Mouse (Mus musculus): ENCODE measurements around the gene Uqcrc1.

The Uqcrc1 gene

DNA sequence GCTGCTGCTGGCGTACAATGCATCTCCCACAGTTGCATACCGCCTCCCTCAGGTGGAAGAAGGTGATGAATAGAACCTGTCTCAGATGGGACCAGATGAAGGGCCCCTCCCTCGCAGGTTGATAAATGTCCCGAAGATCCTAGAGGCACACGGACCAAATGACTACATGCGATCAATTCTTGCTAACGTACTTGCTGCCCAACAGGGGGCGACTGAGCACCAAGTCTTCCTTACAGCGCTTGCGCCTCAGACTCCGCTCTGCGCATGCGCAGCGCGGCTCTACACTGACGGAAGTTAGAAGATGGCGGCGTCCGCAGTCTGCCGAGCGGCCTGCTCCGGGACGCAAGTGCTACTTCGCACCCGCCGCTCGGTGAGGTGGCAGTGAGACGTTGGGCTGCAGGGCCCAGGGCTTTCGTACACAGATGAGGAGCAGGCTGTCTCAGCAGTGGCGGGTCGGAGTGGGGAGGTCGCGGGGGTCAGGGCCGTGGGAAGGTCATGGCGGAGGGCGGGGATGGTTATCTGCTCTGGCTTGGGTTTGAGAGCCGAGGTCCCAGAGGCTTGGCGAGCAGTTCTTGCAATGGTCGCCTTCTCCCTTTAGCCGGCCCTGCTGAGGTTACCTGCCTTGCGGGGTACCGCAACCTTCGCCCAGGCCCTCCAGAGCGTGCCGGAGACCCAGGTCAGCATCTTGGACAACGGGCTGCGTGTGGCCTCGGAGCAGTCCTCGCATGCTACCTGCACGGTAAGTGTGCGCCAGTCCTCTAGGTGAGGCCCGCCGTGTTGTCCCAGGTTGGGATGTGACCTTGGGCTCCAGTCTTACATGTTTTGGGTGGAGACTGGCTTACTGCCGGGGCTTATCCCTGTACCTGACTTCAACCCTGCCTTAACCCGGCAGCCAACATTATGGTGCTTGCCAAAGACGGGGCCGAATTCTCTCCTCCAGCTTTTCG, at the start of gene Uqcrc1:
Gene Uqcrc1, plus strand, starts transcription at position 216 of the 947 bp plus-strand sequence.
- peak; percentile 99 for DNase-seq (ENCODE audit: low spot score)

DNA sequence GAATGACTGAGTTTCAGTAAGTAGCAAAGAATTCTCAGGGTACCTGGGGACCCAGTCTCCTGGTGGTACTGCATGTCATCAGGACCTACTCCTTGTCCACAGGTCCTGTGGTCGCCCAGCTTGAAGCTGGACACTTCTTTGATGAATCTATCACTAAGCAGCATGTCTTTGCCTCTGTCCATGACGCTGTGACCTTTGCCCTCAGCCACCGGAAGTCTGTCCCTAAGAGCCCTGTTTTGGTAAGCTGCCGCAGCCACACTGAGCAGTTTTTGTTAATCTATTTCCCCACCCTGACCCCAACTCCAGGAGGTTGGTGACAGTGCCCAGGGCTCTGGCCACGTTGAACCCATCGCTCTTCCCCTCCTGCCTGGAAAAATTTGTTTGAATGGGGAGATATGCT, 24.1 kb upstream of the Uqcrc1 start:
- DNase-seq (ENCODE audit: low spot score), result no peak

DNA sequence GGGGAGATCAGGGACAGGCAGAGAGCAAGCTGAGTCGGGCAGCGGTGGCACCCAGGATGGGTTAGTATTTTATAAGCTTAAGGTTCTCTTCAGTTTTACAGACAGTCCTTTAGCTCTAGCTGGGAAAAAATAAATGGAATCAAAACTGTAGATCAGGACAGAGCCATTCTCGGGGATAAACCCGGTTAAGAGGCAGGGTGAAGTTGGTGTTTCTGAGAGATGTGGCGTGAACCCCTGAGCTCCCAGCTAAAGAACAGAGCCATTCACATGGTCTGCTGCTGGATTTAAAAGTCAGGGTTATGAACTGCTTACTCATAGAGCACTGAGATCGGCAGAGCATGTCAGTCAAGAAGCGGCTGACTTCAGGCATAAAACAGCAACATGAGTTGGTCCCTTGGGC, 23.3 kb upstream of the Uqcrc1 start:
- DNase-seq (ENCODE audit: low spot score), result no peak

DNA sequence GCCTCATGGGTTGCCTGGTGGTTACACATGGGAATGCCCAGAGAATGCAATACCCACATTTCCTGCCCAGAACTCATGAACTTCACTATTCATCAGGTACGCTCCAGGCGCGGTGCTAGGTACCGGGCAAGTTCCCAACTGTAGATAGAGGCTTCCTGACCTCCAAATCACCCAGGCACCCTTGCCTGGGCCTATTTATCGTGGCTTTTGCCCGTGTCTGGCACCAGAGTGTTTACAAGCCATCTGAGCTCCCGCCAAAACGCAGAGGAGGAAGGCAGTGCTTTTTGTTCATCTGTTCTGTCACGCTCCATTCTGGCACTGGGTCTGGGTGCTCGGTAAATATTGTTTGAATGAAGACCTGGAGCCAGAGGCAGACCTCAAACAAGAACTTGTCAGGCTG, 22.8 kb upstream of the Uqcrc1 start:
- no peak for DNase-seq (ENCODE audit: low spot score)

DNA sequence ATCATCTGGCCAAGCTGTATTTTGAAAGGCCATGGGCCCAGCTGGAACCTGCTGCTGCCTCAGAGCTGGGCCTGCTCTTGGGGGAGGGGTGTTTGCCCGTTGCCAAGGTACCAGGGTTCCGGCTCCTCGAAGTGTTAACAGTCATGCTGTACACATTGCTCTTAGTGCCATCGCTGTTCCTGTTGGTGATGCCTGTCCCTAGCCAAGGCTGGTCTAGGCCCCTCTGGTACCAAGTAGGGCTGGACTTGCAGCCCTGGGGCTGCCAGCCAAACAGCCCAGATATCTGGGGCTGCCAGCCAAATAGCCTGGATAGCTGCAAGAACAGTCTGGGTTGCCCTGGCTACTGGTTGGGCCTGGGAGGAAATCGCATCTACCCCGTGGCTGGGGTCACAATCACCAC, 21.9 kb upstream of the Uqcrc1 start, which contains the start of gene Tmem89:
Gene Tmem89, plus strand, starts transcription at position 129 of the 400 bp plus-strand sequence.
- no peak for DNase-seq (ENCODE audit: low spot score)

DNA sequence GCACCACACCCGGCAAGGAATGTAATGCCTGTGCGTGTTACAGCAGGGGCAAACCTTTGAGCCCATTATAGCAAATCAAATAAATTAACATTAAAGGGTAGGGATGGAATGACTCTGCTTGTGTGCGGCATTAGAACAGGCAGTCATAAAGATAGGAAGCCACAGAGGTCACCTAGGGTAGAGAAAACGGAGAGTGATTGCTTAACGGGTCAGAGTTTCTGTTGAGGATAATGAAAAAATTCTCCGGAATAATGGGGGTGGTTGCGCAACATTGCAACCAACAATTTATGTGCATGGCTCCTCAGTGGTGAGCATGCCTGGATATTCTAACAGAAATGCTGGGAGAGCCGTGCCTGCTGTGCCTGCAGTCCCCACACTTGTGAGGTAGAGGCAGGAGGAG, 10.5 kb upstream of the Uqcrc1 start:
- no peak for DNase-seq (ENCODE audit: low spot score)

DNA sequence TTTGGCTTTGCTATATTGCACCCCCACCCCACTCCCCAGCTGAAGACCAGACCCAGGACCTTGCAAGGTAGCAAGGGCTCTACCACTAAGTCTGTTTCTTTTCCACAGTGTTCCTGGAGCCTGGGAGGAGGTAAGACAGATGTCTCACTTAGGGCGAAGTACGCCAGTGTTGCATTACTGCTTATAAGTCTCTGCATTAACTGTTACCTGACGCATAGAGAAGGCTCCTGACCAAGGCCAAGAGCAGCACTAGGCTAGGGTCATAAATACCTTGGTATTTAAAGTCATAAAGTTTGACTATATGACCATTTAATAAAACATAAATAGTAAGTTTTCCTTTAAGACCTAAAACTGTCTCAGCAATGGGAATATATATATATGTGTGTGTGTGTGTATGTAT, 8.0 kb upstream of the Uqcrc1 start:
- no peak for DNase-seq (ENCODE audit: low spot score)

DNA sequence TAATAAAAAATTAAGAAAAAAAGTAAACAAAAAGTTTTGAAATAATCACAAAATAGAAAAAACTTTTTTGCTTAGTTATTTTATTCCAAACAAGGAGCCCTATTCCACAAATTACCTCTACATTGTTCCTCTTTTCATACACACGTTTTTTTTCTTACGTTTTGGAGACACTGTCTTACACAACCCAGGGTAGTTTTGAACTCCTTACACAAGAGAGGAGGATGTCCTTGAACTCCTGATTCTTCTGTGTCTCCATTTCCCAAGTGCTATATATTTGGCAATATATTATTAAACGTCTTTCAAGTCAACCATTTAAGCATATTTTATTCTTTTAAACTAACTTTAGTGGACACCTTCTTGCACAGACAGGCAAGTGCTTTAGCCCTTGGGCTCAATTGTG, 442 bp upstream of the Uqcrc1 start:
- no peak for DNase-seq (ENCODE audit: low spot score)

DNA sequence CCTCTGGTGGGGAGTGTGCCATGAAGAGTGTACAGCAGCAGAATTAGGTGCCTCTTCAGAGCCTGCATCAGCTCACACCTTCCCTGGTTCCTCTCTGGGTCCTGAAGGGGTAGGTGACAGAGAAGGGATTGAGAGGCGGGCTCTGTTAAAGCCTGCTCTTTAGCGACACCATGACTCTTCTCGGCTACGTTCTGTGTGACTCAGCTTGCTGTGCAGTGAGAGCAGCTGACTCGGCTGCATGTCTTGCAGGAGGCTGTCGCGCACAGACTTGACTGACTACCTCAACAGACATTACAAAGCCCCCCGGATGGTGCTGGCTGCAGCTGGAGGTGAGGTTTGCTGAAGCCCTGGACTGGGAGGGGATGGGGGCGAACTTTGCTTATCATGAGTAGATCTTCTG, 8.7 kb downstream of the Uqcrc1 start:
- DNase-seq (ENCODE audit: low spot score), result no peak

DNA sequence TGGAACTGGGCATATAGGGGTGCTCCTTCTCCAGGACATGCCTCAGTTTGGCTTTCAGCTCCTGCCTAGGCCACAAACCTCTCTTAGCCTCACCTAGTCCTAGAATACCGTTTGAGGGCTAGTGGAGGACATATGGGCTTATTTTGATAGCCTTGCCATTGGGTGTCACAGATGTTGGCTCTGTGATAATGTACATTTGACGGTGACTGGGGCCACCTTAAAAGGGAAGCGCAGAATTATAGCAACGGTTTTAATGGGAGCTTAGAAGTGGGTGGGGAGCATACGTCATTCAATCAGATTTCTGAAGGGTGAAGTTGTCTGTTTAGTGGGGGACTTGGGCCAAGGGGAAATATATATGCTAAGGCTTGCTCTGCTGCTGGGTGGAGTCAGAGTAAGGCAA, 9.2 kb downstream of the Uqcrc1 start:
- DNase-seq (ENCODE audit: low spot score), result no peak

DNA sequence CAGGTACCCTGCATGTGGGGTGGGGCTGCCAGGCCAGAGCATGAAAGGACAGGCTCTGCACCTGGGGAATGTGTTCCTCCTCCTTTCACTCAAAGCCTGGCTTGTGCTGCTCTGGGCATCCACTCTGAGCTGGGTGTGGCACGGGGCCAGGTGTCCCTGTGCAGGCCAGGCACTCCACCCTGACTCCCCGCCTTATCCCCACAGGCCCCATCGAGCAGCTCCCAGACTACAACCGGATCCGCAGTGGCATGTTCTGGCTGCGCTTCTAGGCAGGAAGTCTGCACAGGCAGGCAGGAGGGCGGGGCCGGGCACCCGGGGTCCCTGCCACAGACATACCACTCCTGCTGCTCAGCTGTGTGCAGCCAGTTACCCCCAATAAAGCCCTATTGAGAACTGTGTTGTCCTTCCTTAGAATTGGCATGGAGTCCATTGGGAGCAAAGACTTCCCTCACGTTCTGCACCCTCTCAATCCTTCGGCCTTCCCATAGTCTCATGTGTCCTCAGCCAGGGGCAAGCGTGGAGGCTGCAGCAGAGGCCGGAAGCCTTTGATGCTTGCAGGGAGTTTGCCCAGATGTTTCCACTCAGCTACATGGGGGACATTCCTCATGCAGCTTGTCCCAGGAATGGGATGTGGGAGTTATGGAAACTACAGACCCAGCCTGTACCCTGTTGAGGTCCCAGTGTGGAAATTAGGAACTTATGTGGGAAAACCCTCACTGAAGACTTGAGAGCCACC, 13.0 kb downstream of the Uqcrc1 start:
- DNase-seq (ENCODE audit: low spot score), result no peak

DNA sequence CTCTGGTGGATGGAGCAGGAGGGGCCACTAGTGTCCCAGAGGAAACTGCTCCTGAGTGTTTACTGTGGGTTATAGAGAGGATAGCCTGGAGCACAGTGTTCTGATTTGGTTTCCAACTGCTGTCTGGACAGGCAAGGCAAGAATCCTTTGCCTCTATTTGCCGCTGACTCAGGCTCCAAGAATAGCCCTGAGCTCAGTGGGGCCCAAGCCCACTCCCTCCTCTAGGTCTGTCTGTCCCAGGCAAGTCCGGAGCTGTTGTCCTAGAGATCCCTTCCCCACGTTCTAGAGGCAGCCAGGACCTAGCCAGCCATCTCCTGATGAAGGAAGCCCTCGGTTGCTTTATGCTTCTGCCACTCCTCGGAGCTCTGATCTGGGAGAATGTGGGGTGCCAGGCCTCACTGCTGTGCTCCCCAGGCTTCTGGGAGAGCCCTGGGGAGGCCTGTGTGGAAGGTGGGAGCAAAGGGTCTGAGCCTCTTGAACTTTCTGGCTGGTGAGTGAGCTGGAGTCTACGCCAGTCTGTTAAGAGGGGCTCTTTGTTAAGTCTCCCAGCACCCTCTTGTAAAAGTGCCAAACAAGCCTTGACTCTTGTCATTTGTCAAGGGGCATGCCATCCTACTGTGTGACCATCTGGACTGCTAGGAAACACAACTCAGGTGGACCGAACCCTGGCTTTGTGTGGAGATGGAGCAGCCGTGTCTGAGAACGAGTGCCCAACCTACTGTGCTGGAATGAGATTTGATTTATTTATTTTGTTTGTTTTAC, 13.7 kb downstream of the Uqcrc1 start:
- no peak for DNase-seq (ENCODE audit: low spot score)

DNA sequence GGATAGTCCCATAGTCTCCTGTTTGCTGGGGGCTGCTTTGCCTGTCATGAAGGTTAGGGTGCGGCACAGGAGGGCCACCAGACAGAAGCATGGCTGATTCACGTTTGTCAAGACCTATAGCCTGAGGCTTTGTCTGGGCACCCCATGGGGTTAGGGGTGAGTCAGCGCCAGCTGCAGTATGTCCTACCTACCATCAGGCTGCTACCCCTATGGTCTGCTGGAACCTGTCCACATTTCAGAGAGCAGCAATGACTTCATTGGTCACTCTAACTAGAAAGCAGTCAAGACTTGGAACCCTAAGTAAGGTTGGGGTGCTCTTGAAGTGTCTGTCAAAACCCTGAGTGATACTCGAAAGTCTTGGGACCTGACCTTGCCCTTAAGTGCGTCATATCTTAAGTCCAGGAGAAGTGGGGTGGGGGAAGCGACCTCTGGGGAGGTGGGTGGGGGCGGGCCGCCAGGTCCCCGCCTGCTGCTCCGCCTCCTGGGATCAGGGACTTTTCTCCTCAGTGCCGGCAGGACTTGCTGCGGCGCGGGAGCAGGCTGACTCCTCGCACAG, 16.7 kb downstream of the Uqcrc1 start, which contains the start of gene Col7a1:
Gene Col7a1, plus strand, starts transcription at position 506 of the 556 bp plus-strand sequence.
- peak; percentile 6 for DNase-seq (ENCODE audit: low spot score)

DNA sequence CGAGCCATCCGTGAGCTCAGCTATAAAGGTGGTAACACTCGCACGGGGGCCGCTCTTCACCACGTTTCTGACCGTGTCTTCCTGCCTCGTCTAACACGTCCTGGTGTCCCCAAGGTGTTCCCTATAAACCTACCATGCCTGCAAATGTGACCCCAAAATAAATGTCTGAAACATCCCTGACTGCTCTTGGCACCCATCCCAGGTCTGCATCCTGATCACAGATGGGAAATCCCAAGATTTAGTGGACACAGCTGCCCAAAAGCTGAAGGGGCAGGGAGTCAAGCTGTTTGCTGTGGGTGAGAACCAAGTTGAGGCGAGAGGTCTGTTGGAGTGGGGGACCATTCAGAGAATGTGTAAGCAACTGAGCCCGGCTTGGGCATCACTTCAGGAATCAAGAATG, 18.8 kb downstream of the Uqcrc1 start:
- DNase-seq (ENCODE audit: low spot score), result no peak

DNA sequence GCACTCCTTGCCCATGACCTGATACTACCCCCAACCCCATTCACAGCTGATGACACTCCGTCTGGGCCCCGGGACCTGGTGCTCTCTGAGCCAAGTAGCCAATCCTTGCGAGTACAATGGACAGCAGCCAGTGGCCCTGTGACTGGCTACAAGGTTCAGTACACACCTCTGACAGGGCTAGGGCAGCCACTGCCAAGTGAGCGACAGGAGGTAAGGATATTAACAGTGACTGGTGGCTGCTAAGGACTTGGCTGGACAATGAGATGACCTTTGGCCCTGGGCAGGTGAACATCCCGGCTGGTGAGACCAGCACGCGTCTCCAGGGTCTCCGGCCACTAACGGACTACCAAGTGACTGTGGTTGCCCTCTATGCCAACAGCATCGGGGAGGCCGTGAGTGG, 19.4 kb downstream of the Uqcrc1 start:
- DNase-seq (ENCODE audit: low spot score), result no peak

DNA sequence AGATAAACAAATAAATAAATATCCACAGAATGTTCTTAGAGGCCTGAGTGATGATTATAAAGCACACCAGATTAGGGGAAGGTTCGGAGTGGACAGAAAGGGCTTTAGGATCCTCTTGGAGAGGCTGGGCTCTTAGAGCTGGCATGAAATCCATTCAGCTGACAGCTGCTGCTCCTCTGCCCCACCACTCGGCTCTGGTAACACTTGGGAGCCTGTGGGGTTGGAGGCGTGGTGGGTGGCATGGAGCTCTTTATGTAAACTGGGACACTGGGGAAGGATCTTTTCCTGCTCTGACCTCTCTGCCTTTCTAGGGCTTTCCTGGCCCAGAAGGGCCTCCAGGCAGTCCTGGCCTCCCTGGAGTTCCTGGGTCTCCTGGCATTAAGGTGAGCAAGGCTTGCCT, 27.1 kb downstream of the Uqcrc1 start:
- no peak for DNase-seq (ENCODE audit: low spot score)

DNA sequence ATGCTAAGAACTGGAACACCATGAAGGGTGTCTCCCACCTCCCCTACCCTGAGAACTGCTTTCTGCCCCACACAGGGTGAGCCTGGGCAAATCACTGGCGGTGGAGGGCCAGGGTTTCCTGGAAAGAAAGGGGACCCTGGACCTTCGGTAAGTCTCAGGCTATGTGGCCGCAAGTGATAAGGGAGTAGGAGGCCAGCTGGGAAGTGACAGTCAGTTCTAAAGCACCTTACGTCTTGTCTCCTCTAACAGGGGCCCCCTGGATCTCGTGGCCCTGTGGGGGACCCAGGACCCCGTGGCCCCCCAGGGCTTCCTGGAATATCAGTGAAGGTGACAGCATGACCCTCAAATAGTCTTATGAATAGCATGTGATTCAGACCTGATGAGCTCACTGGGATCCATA, 27.9 kb downstream of the Uqcrc1 start:
- no peak for DNase-seq (ENCODE audit: low spot score)

DNA sequence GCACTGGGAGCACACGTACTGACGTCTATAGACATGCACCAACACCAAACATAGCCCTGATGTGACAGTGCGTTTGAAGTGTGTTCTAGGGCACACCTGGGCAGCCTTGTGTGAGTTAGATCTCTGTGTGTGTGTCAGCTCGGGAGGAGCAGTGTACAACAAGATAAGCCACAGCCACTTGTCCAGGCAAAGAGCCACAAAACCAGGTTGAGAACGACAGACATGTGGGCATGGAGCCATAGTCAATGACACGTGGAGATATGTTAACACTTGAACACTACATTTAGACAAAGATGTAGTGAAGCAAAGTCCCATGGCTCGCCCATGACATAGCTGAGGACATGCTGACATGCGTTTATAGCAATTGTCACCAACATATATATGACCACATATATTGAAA, 34.2 kb downstream of the Uqcrc1 start:
- no peak for DNase-seq (ENCODE audit: low spot score)

DNA sequence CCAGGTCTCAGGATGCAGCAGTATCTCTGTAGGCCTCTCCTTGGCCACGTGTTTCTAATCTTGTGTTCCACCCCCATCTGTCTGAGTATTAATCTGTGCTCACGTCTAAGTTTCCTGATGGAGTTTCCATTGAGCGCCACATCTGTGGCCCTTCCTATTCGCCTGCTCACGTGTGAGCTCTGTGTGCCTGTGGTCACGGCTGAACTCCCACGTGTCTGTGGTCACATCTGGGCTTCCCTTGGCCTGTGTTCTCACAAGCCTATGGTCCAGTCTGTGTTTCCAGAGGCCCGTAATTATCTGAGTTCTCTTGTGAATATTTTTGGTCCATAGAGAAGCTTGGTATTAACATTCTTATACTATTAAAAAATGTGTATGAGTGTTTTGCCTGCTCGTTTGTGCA, 40.0 kb downstream of the Uqcrc1 start:
- DNase-seq (ENCODE audit: low spot score), result no peak

DNA sequence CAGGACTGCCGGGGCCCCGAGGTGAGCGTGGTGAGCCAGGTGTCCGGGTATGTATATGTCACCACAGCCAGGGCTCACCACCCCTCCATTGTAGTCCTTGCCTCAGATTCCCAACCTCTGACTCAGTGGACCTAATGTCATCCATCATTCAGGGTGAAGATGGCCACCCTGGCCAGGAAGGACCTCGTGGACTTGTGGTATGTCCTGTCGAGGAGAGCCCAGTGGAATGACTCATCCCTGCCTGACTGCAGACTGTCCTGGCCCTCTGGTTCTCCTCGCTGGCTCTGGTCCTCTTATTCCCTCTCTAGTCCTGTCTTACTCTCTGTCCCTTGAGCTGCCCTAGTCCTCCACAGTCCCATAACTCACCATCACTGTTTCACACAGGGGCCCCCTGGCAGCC, 41.5 kb downstream of the Uqcrc1 start:
- no peak for DNase-seq (ENCODE audit: low spot score)

DNA sequence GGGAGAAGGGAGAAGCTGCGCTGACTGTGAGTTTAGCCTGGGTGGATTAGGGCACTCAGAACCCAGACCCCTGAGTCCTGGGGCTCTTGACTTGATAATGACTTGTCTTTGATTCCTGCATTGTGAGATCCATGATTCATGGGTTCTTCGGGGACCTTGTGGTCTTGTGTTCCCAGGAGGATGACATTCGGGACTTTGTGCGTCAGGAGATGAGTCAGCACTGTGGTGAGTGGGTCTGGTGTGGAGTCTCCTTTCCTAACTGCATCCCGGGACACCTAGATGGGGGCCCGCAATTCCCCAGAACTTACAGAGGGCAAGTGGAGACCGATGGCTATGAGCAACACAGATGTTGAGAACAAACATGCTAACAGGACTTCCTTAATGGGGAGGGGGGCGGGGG, 46.1 kb downstream of the Uqcrc1 start:
- DNase-seq (ENCODE audit: low spot score), result no peak

DNA sequence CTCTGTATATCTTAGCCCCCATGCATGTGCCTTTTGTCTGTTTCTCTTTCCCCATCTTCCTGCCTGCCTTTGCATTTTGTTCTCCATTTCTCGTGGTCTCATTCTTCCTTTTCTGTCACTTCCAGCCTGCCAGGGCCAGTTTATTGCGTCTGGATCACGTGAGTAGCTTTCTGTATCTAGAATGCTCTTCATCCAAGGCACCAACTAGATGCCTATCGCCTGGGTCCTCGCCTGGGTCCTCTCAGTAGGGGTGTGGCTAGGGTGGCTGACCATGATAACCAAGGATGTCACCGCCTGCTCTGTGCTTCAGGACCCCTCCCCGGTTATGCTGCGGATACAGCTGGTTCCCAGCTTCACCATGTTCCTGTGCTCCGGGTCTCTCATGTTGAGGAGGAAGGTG, 46.8 kb downstream of the Uqcrc1 start:
- DNase-seq (ENCODE audit: low spot score), result no peak
